Mouse (Mus musculus) liver, adult 2 months (tissue): ENCODE measurements around the gene Grn. TPM values are rescaled to one million over a fixed set of nuclear protein-coding genes. Genes with fewer than 3 reads are reported as not detected.
A peak's percentile ranks its signal among the peaks of the same experiment; 100 is the strongest.

Source experiments
- DNase-seq: peaks from one replicate; pipeline ENCODE4 v3.0.0-alpha.2; 2011; ENCODE audit warnings: low read depth, low spot score; ENCODE audit errors: extremely low read depth
- H3K27ac ChIP-seq: fragments of 200-500 bp; replicated peaks from 2 replicates; pipeline ENCODE4 v1.5.1; 2012; ENCODE audit warnings: low read depth, mild to moderate bottlenecking, control low read depth, inconsistent platforms, low read length; ENCODE audit not compliant: insufficient read depth
- H3K27me3 ChIP-seq: fragments of 200-500 bp; 2 replicates; pipeline ENCODE4 v1.6.1; 2012; ENCODE audit warnings: mild to moderate bottlenecking, moderate library complexity, low read length, inconsistent platforms; ENCODE audit not compliant: control insufficient read depth, insufficient read depth
- H3K36me3 ChIP-seq: fragments of 200-500 bp; 2 replicates; pipeline ENCODE4 v1.6.1; 2012; ENCODE audit warnings: low read length, inconsistent platforms; ENCODE audit not compliant: control insufficient read depth, insufficient read depth
- H3K4me1 ChIP-seq: fragments of 200-500 bp; 2 replicates; pipeline ENCODE4 v1.6.1; 2011; ENCODE audit warnings: low read length; ENCODE audit not compliant: control insufficient read depth, insufficient read depth
- H3K4me3 ChIP-seq: fragments of 200-500 bp; 2 replicates; pipeline ENCODE4 v1.5.1; 2011; ENCODE audit warnings: low read depth, mild to moderate bottlenecking, control low read depth, low read length, moderate library complexity; ENCODE audit not compliant: insufficient read depth
- H3K79me2 ChIP-seq: fragments of 200-500 bp; 2 replicates; pipeline ENCODE4 v1.6.1; 2012; ENCODE audit warnings: inconsistent platforms, mild to moderate bottlenecking, low read length, moderate library complexity; ENCODE audit not compliant: control insufficient read depth, insufficient read depth
- H3K9ac ChIP-seq: fragments of 200-500 bp; 2 replicates; pipeline ENCODE4 v1.6.1; 2012; ENCODE audit warnings: low read depth, mild to moderate bottlenecking, control low read depth, inconsistent platforms, low read length
- CTCF ChIP-seq: fragments of 200-500 bp; IDR thresholded peaks from 2 replicates; pipeline ENCODE4 v1.5.1; 2011; ENCODE audit warnings: low read depth, low read length, control low read depth
- POLR2A ChIP-seq: fragments of 200-500 bp; IDR thresholded peaks from 2 replicates; pipeline ENCODE4 v1.6.1; 2011; ENCODE audit warnings: low read length, control low read depth; ENCODE audit not compliant: insufficient read depth; ENCODE audit errors: extremely low read depth
- WGBS: fragments of 180-500 bp; shearing (Covaris S2); methylation state at CpG from one replicate; pipeline ENCODE4 v1.1.7; 2018; 5-methylcytosine and 5-hydroxymethylcytosine counted together
- polyA plus RNA-seq: library from polyadenylated mRNA; depleted of rRNA; stranded (reverse); fragments of >200 nt; gene quantifications from 2 replicates; pipeline ENCODE4 v1.2.3, GENCODE M21; 2012
- total RNA-seq: library from RNA; depleted of rRNA; stranded (reverse); fragments of >200 nt; gene quantifications from 2 replicates; pipeline ENCODE4 v1.2.3, GENCODE M21; 2014

The Grn gene
- total and polyA plus RNA-seq, 2 experiments, result 53.7 to 155 TPM

GRCm38 (mm10) chr11:102399610-102400072, 30.5 kb upstream of the Grn start:
- Histone ChIP-seq H3K4me3 (no peak overlapping the region), H3K4me1 (peaks cover 13% of the 10 kb centered on the region), H3K36me3 (peaks cover 15% of the 10 kb centered on the region), H3K27me3 (no peaks in the 10 kb centered on the region), H3K27ac (no peak overlapping the region), H3K79me2 (no peaks in the 10 kb centered on the region), H3K9ac (peak overlapping the region; percentile 23; the same call in 1 of the 2 replicates)
- 6% methylated on average over 34 of the region's 34 CpGs for WGBS
- no peak for TF ChIP-seq POLR2A
- no peak for TF ChIP-seq CTCF
- DNase-seq, result no peak

DNA sequence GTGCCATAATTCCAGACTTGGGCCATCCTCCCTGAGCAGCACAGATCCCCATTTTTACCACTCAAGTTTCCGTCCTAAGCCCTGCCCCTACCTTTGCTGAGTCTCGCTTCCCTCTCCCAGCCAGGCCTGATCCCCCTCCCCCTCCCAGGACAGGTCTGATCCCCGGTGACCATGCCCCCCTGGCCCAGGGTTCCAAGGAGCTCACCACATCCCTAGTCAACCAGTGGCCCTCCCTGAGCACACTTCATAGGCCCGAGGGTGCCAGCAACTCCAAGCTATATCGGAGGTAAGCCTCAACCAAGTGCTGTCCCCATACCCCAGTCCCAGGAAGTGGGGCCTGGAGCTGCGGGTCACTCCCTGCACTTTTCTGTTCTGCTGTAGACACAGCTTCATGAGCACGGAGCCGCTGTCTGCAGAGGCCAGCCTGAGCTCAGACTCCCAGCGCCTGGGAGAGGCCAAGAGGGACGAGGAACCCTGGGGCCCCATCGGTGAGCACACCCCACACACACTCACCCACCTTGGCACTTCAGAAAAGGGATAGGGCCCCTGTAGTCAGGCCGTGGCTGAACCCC, 29.5 kb upstream of the Grn start:
- TF ChIP-seq CTCF (no peak), POLR2A (no peak)
- Histone ChIP-seq H3K27me3 (no peaks in the 10 kb centered on the region), H3K4me3 (no peak overlapping the region), H3K4me1 (peaks cover 16% of the 10 kb centered on the region; the same call in 1 of the 2 replicates), H3K9ac (no peak overlapping the region), H3K79me2 (no peaks in the 10 kb centered on the region; the same call in 1 of the 2 replicates), H3K36me3 (peaks cover 15% of the 10 kb centered on the region), H3K27ac (no peak overlapping the region)
- 33% methylated on average over 12 of the region's 12 CpGs for WGBS
- DNase-seq, result no peak

DNA sequence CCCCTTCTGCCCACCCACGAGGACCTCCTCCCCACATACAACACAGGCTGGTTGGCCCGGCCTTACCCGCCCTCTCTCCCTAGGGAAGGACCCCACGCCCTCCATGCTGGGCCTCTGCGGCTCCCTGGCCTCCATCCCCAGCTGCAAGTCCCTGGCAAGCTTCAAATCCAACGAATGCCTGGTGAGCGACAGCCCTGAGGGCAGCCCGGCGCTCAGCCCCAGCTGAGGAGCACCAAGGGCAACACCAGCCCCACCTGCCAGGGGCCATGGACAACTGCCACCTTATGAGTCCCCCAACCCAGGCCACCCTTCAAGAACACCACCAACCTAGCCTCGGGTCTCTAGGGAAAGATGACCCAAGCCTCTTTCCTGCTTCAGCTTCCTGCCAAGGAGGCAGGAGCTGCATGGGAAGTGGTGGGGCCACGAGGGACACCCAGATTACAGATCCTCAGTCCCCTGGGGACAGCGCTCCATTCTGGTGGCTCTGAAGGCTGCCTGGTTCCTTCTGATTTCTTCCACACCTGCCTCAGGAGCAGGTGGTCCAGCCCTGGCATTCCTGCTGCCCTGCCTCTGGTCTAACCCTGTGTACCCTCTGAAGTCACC, 28.1 kb upstream of the Grn start:
- WGBS, result 70% methylated on average over 12 of the region's 12 CpGs
- Histone ChIP-seq H3K79me2 (peaks cover 7% of the 10 kb centered on the region; the same call in 1 of the 2 replicates), H3K27me3 (no peaks in the 10 kb centered on the region), H3K36me3 (peaks cover 15% of the 10 kb centered on the region), H3K4me1 (peaks cover 16% of the 10 kb centered on the region; the same call in 1 of the 2 replicates), H3K27ac (no peak overlapping the region), H3K4me3 (no peak overlapping the region), H3K9ac (no peak overlapping the region)
- TF ChIP-seq POLR2A (0 out of 2 replicates have a peak, but pooled peaks have one; percentile 7), CTCF (no peak)
- no peak for DNase-seq

GRCm38 (mm10) chr11:102403657-102404056, 26.5 kb upstream of the Grn start:
- Histone ChIP-seq H3K36me3 (peaks cover 15% of the 10 kb centered on the region), H3K9ac (peak overlapping the region; percentile 2), H3K27me3 (no peaks in the 10 kb centered on the region), H3K4me1 (peaks cover 16% of the 10 kb centered on the region; the same call in 1 of the 2 replicates), H3K4me3 (no peak overlapping the region), H3K27ac (peak overlapping the region; percentile 66), H3K79me2 (peaks cover 7% of the 10 kb centered on the region; the same call in 1 of the 2 replicates)
- no peak for DNase-seq
- no peak for TF ChIP-seq CTCF
- no peak for TF ChIP-seq POLR2A
- 92% methylated on average over 11 of the region's 11 CpGs for whole genome bisulfite sequencing

DNA sequence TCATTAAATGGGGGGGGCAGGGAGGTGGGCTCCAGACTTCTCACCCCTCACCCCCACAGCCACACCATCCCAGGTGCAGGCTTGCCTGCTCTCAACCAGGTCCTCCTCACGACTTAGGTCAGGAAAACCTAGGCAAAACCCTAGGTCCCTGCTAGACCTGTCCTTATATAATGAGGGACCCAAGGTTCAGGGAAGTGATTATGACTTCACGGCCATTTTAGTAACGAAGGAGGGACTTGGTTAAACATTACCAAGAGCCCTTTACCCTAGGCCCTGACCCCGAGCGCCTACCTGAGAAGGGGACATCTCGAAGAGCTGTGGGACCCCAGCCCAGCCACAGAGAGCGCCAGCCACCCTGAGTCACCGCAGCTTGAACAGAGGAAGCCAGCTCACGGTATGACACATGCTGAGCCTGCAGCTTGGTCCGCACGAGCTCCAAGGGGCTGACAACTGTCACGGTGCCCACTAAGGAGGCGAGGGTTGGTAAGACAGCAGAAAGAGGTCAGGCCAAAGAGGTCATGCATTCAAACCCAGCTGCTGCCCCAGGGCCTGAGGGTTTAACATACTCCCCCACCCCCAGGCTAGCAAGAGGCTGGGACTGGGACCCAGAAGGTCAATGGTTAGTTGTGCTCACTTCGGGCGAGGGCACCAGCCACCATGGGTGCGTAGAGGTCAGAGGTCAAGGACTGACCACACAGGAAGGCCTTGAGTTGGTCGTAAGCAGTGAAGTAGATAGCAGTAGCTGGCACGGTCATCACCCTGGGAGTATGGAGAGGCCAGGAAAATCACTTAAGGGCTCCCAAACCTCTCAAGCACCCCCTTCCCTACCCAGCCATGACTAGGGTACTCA, 25.7 kb upstream of the Grn start:
- 29% methylated on average over 18 of the region's 18 CpGs for WGBS
- TF ChIP-seq POLR2A (no peak), CTCF (no peak)
- DNase-seq, result peak; percentile 76
- H3K36me3 ChIP-seq, result peaks cover 15% of the 10 kb centered on the region
- peak overlapping the region; percentile 73 for H3K9ac ChIP-seq
- H3K27ac ChIP-seq, result peak overlapping the region; percentile 74
- peaks cover 7% of the 10 kb centered on the region; the same call in 1 of the 2 replicates for H3K79me2 ChIP-seq
- H3K4me1 ChIP-seq, result peaks cover 16% of the 10 kb centered on the region; the same call in 1 of the 2 replicates
- no peaks in the 10 kb centered on the region for H3K27me3 ChIP-seq
- H3K4me3 ChIP-seq, result peak overlapping the region; percentile 57
